Mouse (Mus musculus) ES-E14 (cell line): Measurements from ENCODE around the gene Rad51b. TPM values are rescaled to one million over a fixed set of nuclear protein-coding genes. Genes with fewer than 3 reads are reported as not detected.

Experiments used
- DNase-seq: peaks from one replicate; pipeline ENCODE4 v3.0.0-alpha.2; 2013; ENCODE audit warnings: low read depth, low spot score
- H3K27ac ChIP-seq: 2 replicates; pipeline ENCODE4 v1.5.1; 2012; ENCODE audit warnings: low read depth, mild to moderate bottlenecking, low read length, moderate library complexity, mixed read lengths; ENCODE audit not compliant: poor library complexity, insufficient read depth, severe bottlenecking
- H3K36me3 ChIP-seq: 2 replicates; pipeline ENCODE4 v1.6.1; 2012; ENCODE audit warnings: mild to moderate bottlenecking, low read length, moderate library complexity, mixed read lengths; ENCODE audit not compliant: control insufficient read depth, poor library complexity, insufficient read depth, severe bottlenecking
- H3K4me1 ChIP-seq, 2 experiments: fragments of 150-350 bp in 1 of 2; sonication (generic) in 1 of 2; 2 replicates each; pipeline ENCODE4 v1.6.1; 2012; ENCODE audit warnings: low read length in 2 of 2, mild to moderate bottlenecking in 1 of 2, mixed read lengths in 1 of 2; ENCODE audit not compliant: control insufficient read depth in 2 of 2, insufficient read depth in 2 of 2, poor library complexity in 1 of 2
- H3K4me3 ChIP-seq, 2 experiments: fragments of 150-350 bp in 1 of 2; sonication (generic) in 1 of 2; 2 replicates each; pipeline ENCODE4 v1.5.1; 2012; ENCODE audit warnings: low read length in 2 of 2, low read depth in 1 of 2, mild to moderate bottlenecking in 1 of 2, mixed read lengths in 1 of 2; ENCODE audit not compliant: insufficient read depth in 1 of 2, poor library complexity in 1 of 2, severe bottlenecking in 1 of 2
- H3K9ac ChIP-seq: 2 replicates; pipeline ENCODE4 v1.6.1; 2012; ENCODE audit warnings: low read depth, mild to moderate bottlenecking, low read length, mixed read lengths; ENCODE audit not compliant: poor library complexity, insufficient read depth, severe bottlenecking
- H3K9me3 ChIP-seq: fragments of 150-350 bp; sonication (generic); 2 replicates; pipeline ENCODE4 v1.6.1; 2012; ENCODE audit warnings: low read depth, mild to moderate bottlenecking, low read length; ENCODE audit not compliant: control insufficient read depth, insufficient read depth
- CHD2 ChIP-seq: IDR thresholded peaks from 2 replicates; pipeline ENCODE4 v1.6.1; 2014; ENCODE audit warnings: mild to moderate bottlenecking, low read depth, low read length, inconsistent platforms
- HCFC1 ChIP-seq: IDR thresholded peaks from 2 replicates; pipeline ENCODE4 v1.6.1; 2012; ENCODE audit warnings: low read length, inconsistent platforms, borderline replicate concordance; ENCODE audit not compliant: insufficient read depth
- MAFK ChIP-seq: IDR thresholded peaks from 2 replicates; pipeline ENCODE4 v1.6.1; 2014; ENCODE audit warnings: mild to moderate bottlenecking, low read depth, low read length, inconsistent platforms; ENCODE audit not compliant: insufficient read depth
- ZC3H11A ChIP-seq: IDR thresholded peaks from 2 replicates; pipeline ENCODE4 v1.6.1; 2012; ENCODE audit warnings: low read depth, mild to moderate bottlenecking, inconsistent platforms, low read length, borderline replicate concordance
- ZNF384 ChIP-seq: IDR thresholded peaks from 2 replicates; pipeline ENCODE4 v1.6.1; 2012; ENCODE audit warnings: low read depth, low read length, inconsistent platforms
- in situ Hi-C, 2 experiments: fragments of 600-800 bp; cut with MboI; formaldehyde crosslinking; loops; one replicate each; pipeline ENCODE4 v1.15.1; 2025; ENCODE audit warnings: low sequenced_read_pairs in 2 of 2, inconsistent platforms in 1 of 2; ENCODE audit not compliant: unreplicated experiment in 2 of 2
- total RNA-seq: library from RNA; depleted of rRNA; stranded (reverse); fragments of 300-350 nt; gene quantifications from 2 replicates; pipeline ENCODE4 v1.2.3, GENCODE M21; 2012

Rad51b gene
- total RNA-seq, 1 experiment = 6.7 TPM

GRCm38 (mm10) chr12:79435474-79435873 is 138.4 kb downstream of the Rad51b start:
- Histone ChIP-seq H3K9me3 (no peaks in the 10 kb centered on the region), H3K36me3 (no peaks in the 10 kb centered on the region), H3K27ac (no peak overlapping the region), H3K9ac (no peak overlapping the region), H3K4me3 (no peak overlapping the region), H3K4me1 (no peaks in the 10 kb centered on the region)
- no peak for DNase-seq
- TF ChIP-seq ZNF384 = no peak
- no peak for TF ChIP-seq HCFC1
- TF ChIP-seq MAFK = no peak
- no peak for TF ChIP-seq ZC3H11A
- TF ChIP-seq CHD2 = no peak
- in situ Hi-C loops = no loop called here

GRCm38 (mm10) chr12:79436035-79436434 is 139.0 kb downstream of the Rad51b start:
- H3K4me3 ChIP-seq = no peak overlapping the region
- H3K9me3 ChIP-seq = no peaks in the 10 kb centered on the region
- no peaks in the 10 kb centered on the region for H3K36me3 ChIP-seq
- in situ Hi-C loops = no loop called here
- H3K27ac ChIP-seq = no peak overlapping the region
- no peak for TF ChIP-seq ZNF384
- no peak for TF ChIP-seq ZC3H11A
- no peak for TF ChIP-seq HCFC1
- no peak for TF ChIP-seq CHD2
- no peak for TF ChIP-seq MAFK
- no peak overlapping the region for H3K9ac ChIP-seq
- no peaks in the 10 kb centered on the region for H3K4me1 ChIP-seq
- no peak for DNase-seq

GRCm38 (mm10) chr12:79436892-79437291 is 139.8 kb downstream of the Rad51b start:
- TF ChIP-seq MAFK = no peak
- no peak for TF ChIP-seq HCFC1
- TF ChIP-seq CHD2 = no peak
- no peak for TF ChIP-seq ZNF384
- TF ChIP-seq ZC3H11A = no peak
- Histone ChIP-seq H3K9me3 (no peaks in the 10 kb centered on the region), H3K4me1 (no peaks in the 10 kb centered on the region), H3K36me3 (no peaks in the 10 kb centered on the region), H3K27ac (no peak overlapping the region), H3K4me3 (no peak overlapping the region), H3K9ac (no peak overlapping the region)
- in situ Hi-C loops = no loop called here
- no peak for DNase-seq

GRCm38 (mm10) chr12:79437572-79437971 is 140.5 kb downstream of the Rad51b start:
- Histone ChIP-seq H3K9me3 (no peaks in the 10 kb centered on the region), H3K4me1 (no peaks in the 10 kb centered on the region), H3K36me3 (no peaks in the 10 kb centered on the region), H3K4me3 (no peak overlapping the region), H3K9ac (no peak overlapping the region), H3K27ac (no peak overlapping the region)
- no peak for DNase-seq
- in situ Hi-C loops = no loop called here
- no peak for TF ChIP-seq CHD2
- TF ChIP-seq ZC3H11A = no peak
- no peak for TF ChIP-seq MAFK
- TF ChIP-seq ZNF384 = no peak
- no peak for TF ChIP-seq HCFC1

- H3K4me1 ChIP-seq = no peaks in the 10 kb centered on the region
- no peak overlapping the region for H3K27ac ChIP-seq
- no peak for DNase-seq
- H3K4me3 ChIP-seq = no peak overlapping the region
- H3K9me3 ChIP-seq = no peaks in the 10 kb centered on the region
- H3K9ac ChIP-seq = no peak overlapping the region
- H3K36me3 ChIP-seq = no peaks in the 10 kb centered on the region
- TF ChIP-seq CHD2 = no peak
- in situ Hi-C loops = no loop called here
Measured at GRCm38 (mm10) chr12:79439961-79440360, 142.9 kb downstream of the Rad51b start.
